23 mouse cellular contexts compared by ENCODE assay signal in genomic region chr8:77921868-77922267, GRCm38 (mm10).
A peak's percentile ranks its signal among the peaks of the same experiment; 100 is the strongest.
DNase-seq lines count a peak whose midpoint lies in the region; ATAC-seq lines count a peak whose summit lies in the region.
"Had no signal": no experiment of that assay in that cellular context is flagged by ENCODE, and none has a peak within 500 bp of the region (broad histone marks: within the 10 kb centered on the region; RNA-seq: fewer than 3 reads in every experiment).

No protein-coding gene starts in this region.

- H3K27ac ChIP-seq in kidney, embryonic 15.5 days: no peak overlapping the region
- H3K27ac ChIP-seq in forebrain, embryonic 13.5 days: no peak overlapping the region
- H3K27ac ChIP-seq: embryonic facial prominence, embryonic 15.5 days; forebrain, embryonic 12.5 days; heart, embryonic 13.5 days; hindbrain, embryonic 12.5 days had no signal

- H3K4me3 ChIP-seq in kidney, embryonic 15.5 days (replicated peaks): no peak overlapping the region
- H3K4me3 ChIP-seq in forebrain, embryonic 13.5 days: no peak overlapping the region
- H3K4me3 ChIP-seq: embryonic facial prominence, embryonic 15.5 days; erythroblast, embryonic 14.5 days; forebrain, embryonic 12.5 days; heart, embryonic 13.5 days; hindbrain, embryonic 12.5 days had no signal

- no peak overlapping the region for H3K4me2 ChIP-seq in kidney, embryonic 15.5 days
- H3K4me2 ChIP-seq in forebrain, embryonic 13.5 days: no peak overlapping the region
- H3K4me2 ChIP-seq: embryonic facial prominence, embryonic 15.5 days; forebrain, embryonic 12.5 days; heart, embryonic 13.5 days; hindbrain, embryonic 12.5 days had no signal

- no peaks in the 10 kb centered on the region for H3K4me1 ChIP-seq in kidney, embryonic 15.5 days
- no peaks in the 10 kb centered on the region for H3K4me1 ChIP-seq in forebrain, embryonic 13.5 days
- H3K4me1 ChIP-seq: embryonic facial prominence, embryonic 15.5 days; forebrain, embryonic 12.5 days; heart, embryonic 13.5 days; hindbrain, embryonic 12.5 days had no signal

- no peaks in the 10 kb centered on the region for H3K36me3 ChIP-seq in kidney, embryonic 15.5 days
- no peaks in the 10 kb centered on the region for H3K36me3 ChIP-seq in forebrain, embryonic 13.5 days (ENCODE audit: poor library complexity, severe bottlenecking)
- H3K36me3 ChIP-seq: embryonic facial prominence, embryonic 15.5 days; forebrain, embryonic 12.5 days; heart, embryonic 13.5 days; hindbrain, embryonic 12.5 days had no signal

- H3K27me3 ChIP-seq in kidney, embryonic 15.5 days: no peaks in the 10 kb centered on the region
- H3K27me3 ChIP-seq in forebrain, embryonic 13.5 days: no peaks in the 10 kb centered on the region
- H3K27me3 ChIP-seq: embryonic facial prominence, embryonic 15.5 days; forebrain, embryonic 12.5 days; heart, embryonic 13.5 days; hindbrain, embryonic 12.5 days had no signal

- no peak overlapping the region for H3K9ac ChIP-seq in kidney, embryonic 15.5 days
- H3K9ac ChIP-seq in forebrain, embryonic 13.5 days: no peak overlapping the region
- H3K9ac ChIP-seq: embryonic facial prominence, embryonic 15.5 days; forebrain, embryonic 12.5 days; forebrain, postnatal 0 days; heart, embryonic 13.5 days; hindbrain, embryonic 12.5 days had no signal

- WGBS in kidney, embryonic 15.5 days: 21% methylated on average over 4 of the region's 4 CpGs
- 76% methylated on average over 4 of the region's 4 CpGs for WGBS in forebrain, embryonic 13.5 days

- DNase-seq in kidney, postnatal 25 days: no peak
- peak; percentile 44 for DNase-seq in adipocyte (ENCODE audit: low spot score)
- peak; percentile 40 for DNase-seq in adrenal gland, postnatal 10 days
- DNase-seq in fibroblast of lung, adult 2 months (ENCODE audit: low read depth): peak; percentile 36
- no peak for DNase-seq in heart, postnatal 4 days
- DNase-seq: cerebellum, adult 11 months; cerebellum, adult 8-10 months; cerebellum, postnatal 14 days; embryo, embryonic 11 days; forebrain, postnatal 0 days; gastrocnemius, postnatal 25 days; heart, adult 11 months; heart, postnatal 36 days had no signal

- H3K9me3 ChIP-seq in kidney, embryonic 15.5 days (replicated peaks): no peaks in the 10 kb centered on the region
- no peaks in the 10 kb centered on the region for H3K9me3 ChIP-seq in forebrain, embryonic 13.5 days (replicated peaks)
- H3K9me3 ChIP-seq: forebrain, embryonic 12.5 days had no signal

- 0 out of 2 replicates have a peak, but pooled peaks have one; percentile 29 for ATAC-seq in kidney, embryonic 15.5 days (replicated peaks; ENCODE audit: low FRiP score)
- ATAC-seq in megakaryocyte progenitor cell, adult 5-6 weeks (replicated peaks; ENCODE audit: poor library complexity): no peak
- no peak for ATAC-seq in forebrain, embryonic 13.5 days
- ATAC-seq: forebrain, postnatal 0 days; hindbrain, embryonic 16.5 days; inflammation-experienced regulatory T-cells, adult 6 months had no signal

Comparison
In these comparisons a context has a peak if more than half of its experiments do, and no peak if none do; other contexts are left out.
1. DNase-seq: peak in adipocyte (single experiment), adrenal gland, postnatal 10 days (single experiment) and fibroblast of lung, adult 2 months (single experiment); none in kidney, postnatal 25 days (0 of 2) and heart, postnatal 4 days (single experiment).